Comparison of ENCODE assay signal across 22 mouse cellular contexts in genomic region chr2:110985853-110986271, GRCm38 (mm10). TPM values are rescaled to one million over a fixed set of nuclear protein-coding genes. Genes with fewer than 3 reads are reported as not detected.
DNase-seq lines count a peak whose midpoint lies in the region; ATAC-seq and TF ChIP-seq lines count a peak whose summit lies in the region.
"Had no signal": no experiment of that assay in that cellular context is flagged by ENCODE, and none has a peak within 500 bp of the region (broad histone marks: within the 10 kb centered on the region; RNA-seq: fewer than 3 reads in every experiment).

No protein-coding gene starts in this region.

- 85% methylated on average over 2 of the region's 2 CpGs for WGBS in forebrain, embryonic 14.5 days
- WGBS in forebrain, embryonic 11.5 days = 80% methylated on average over 2 of the region's 2 CpGs
- WGBS in lung, postnatal 0 days = 80% methylated on average over 2 of the region's 2 CpGs

- no peak overlapping the region for H3K4me3 ChIP-seq in forebrain, embryonic 14.5 days (ENCODE audit: low read depth, low read length)
- no peak overlapping the region for H3K4me3 ChIP-seq in forebrain, embryonic 11.5 days (ENCODE audit: low read depth, low read length)
- H3K4me3 ChIP-seq in lung, postnatal 0 days (ENCODE audit: low read depth, low read length) = no peak overlapping the region
- H3K4me3 ChIP-seq: heart, adult 2 months; heart, embryonic 15.5 days; hindbrain, embryonic 10.5 days; intestine, embryonic 15.5 days; limb, embryonic 13.5 days; liver, embryonic 15.5 days; megakaryocyte, embryonic 14.5 days; neural tube, embryonic 12.5 days had no signal

- no peak overlapping the region for H3K27ac ChIP-seq in forebrain, embryonic 14.5 days (ENCODE audit: low read depth, low read length)
- no peak overlapping the region for H3K27ac ChIP-seq in forebrain, embryonic 11.5 days (ENCODE audit: low read depth, low read length)
- H3K27ac ChIP-seq in lung, postnatal 0 days (ENCODE audit: low read length) = no peak overlapping the region
- H3K27ac ChIP-seq: heart, adult 2 months; heart, embryonic 15.5 days; hindbrain, embryonic 10.5 days; intestine, embryonic 15.5 days; limb, embryonic 13.5 days; liver, embryonic 15.5 days; neural tube, embryonic 12.5 days had no signal

- ATAC-seq in forebrain, embryonic 14.5 days = 0 out of 2 replicates have a peak, but pooled peaks have one; percentile 40
- no peak for ATAC-seq in forebrain, embryonic 11.5 days (replicated peaks; ENCODE audit: low FRiP score)
- ATAC-seq in lung, postnatal 0 days = no peak
- ATAC-seq: intestine, embryonic 15.5 days had no signal

- DNase-seq in forebrain, embryonic 14.5 days (ENCODE audit: low spot score) = peak; percentile 11
- no peak for DNase-seq in forebrain, embryonic 11.5 days (ENCODE audit: low spot score)
- peak; percentile 25 to 35 for DNase-seq in layer of hippocampus, adult 8-10 months (ENCODE audit: low spot score in 2 of 2)
- DNase-seq in layer of hippocampus, adult 9-10 months (ENCODE audit: low spot score) = no peak
- peak; percentile 78 to 85 for DNase-seq in cerebellum, adult 18-20 months
- peak; percentile 66 to 78 for DNase-seq in cerebellum, postnatal 36 days
- no peak for DNase-seq in lung, postnatal 0 days (ENCODE audit: low spot score)
- DNase-seq in heart, postnatal 4 days = no peak
- DNase-seq: adrenal gland, adult 8-10 months; gastrocnemius, postnatal 14 days; heart, adult 2 months; kidney, postnatal 4 days; lung, postnatal 14 days; thymus, postnatal 36 days had no signal

- no peak overlapping the region for H3K4me2 ChIP-seq in forebrain, embryonic 14.5 days (ENCODE audit: low read length)
- no peak overlapping the region for H3K4me2 ChIP-seq in forebrain, embryonic 11.5 days (ENCODE audit: low read depth, low read length, severe bottlenecking)
- no peak overlapping the region for H3K4me2 ChIP-seq in lung, postnatal 0 days (replicated peaks; ENCODE audit: low read depth, low read length)
- H3K4me2 ChIP-seq: heart, embryonic 15.5 days; intestine, embryonic 15.5 days; limb, embryonic 13.5 days; liver, embryonic 15.5 days; neural tube, embryonic 12.5 days had no signal

- H3K4me1 ChIP-seq in forebrain, embryonic 14.5 days (ENCODE audit: control insufficient read depth, insufficient read depth, low read length) = no peaks in the 10 kb centered on the region
- no peaks in the 10 kb centered on the region for H3K4me1 ChIP-seq in forebrain, embryonic 11.5 days (replicated peaks; ENCODE audit: control insufficient read depth, insufficient read depth, low read length)
- H3K4me1 ChIP-seq in lung, postnatal 0 days (ENCODE audit: insufficient read depth, low read depth, low read length) = no peaks in the 10 kb centered on the region
- H3K4me1 ChIP-seq: heart, embryonic 15.5 days; hindbrain, embryonic 10.5 days; intestine, embryonic 15.5 days; limb, embryonic 13.5 days; liver, embryonic 15.5 days; megakaryocyte, embryonic 14.5 days; neural tube, embryonic 12.5 days had no signal

- TF ChIP-seq EP300 in lung, postnatal 0 days (IDR thresholded peaks at IDR 0.05) = no peak

- H3K27me3 ChIP-seq in forebrain, embryonic 14.5 days (replicated peaks; ENCODE audit: control insufficient read depth, insufficient read depth, low read length) = no peaks in the 10 kb centered on the region
- no peaks in the 10 kb centered on the region for H3K27me3 ChIP-seq in forebrain, embryonic 11.5 days (ENCODE audit: control insufficient read depth, insufficient read depth, low read length)
- H3K27me3 ChIP-seq in lung, postnatal 0 days (replicated peaks; ENCODE audit: insufficient read depth, low read length) = no peaks in the 10 kb centered on the region
- H3K27me3 ChIP-seq: heart, embryonic 15.5 days; intestine, embryonic 15.5 days; limb, embryonic 13.5 days; liver, embryonic 15.5 days; megakaryocyte, embryonic 14.5 days; neural tube, embryonic 12.5 days had no signal

- TF ChIP-seq CTCF in lung, postnatal 0 days (IDR thresholded peaks at IDR 0.05) = no peak

- H3K36me3 ChIP-seq in forebrain, embryonic 14.5 days (ENCODE audit: control insufficient read depth, insufficient read depth, low read length) = no peaks in the 10 kb centered on the region
- no peaks in the 10 kb centered on the region for H3K36me3 ChIP-seq in forebrain, embryonic 11.5 days (ENCODE audit: control insufficient read depth, insufficient read depth, low read length)
- H3K36me3 ChIP-seq in lung, postnatal 0 days (ENCODE audit: insufficient read depth, low read length) = no peaks in the 10 kb centered on the region
- H3K36me3 ChIP-seq: heart, embryonic 15.5 days; hindbrain, embryonic 10.5 days; intestine, embryonic 15.5 days; limb, embryonic 13.5 days; liver, embryonic 15.5 days; neural tube, embryonic 12.5 days had no signal

- no peaks in the 10 kb centered on the region for H3K9me3 ChIP-seq in forebrain, embryonic 14.5 days (replicated peaks; ENCODE audit: control insufficient read depth, low read length)
- H3K9me3 ChIP-seq in forebrain, embryonic 11.5 days (ENCODE audit: control insufficient read depth, low read length) = no peaks in the 10 kb centered on the region
- H3K9me3 ChIP-seq in lung, postnatal 0 days (ENCODE audit: low read length) = no peaks in the 10 kb centered on the region
- H3K9me3 ChIP-seq: heart, embryonic 15.5 days; hindbrain, embryonic 10.5 days; intestine, embryonic 15.5 days; limb, embryonic 13.5 days; liver, embryonic 15.5 days; megakaryocyte, embryonic 14.5 days; neural tube, embryonic 12.5 days had no signal

- H3K9ac ChIP-seq in forebrain, embryonic 14.5 days (ENCODE audit: low read length) = no peak overlapping the region
- H3K9ac ChIP-seq in forebrain, embryonic 11.5 days (ENCODE audit: low read length) = no peak overlapping the region
- H3K9ac ChIP-seq in lung, postnatal 0 days (replicated peaks; ENCODE audit: low read depth) = no peak overlapping the region
- H3K9ac ChIP-seq: heart, embryonic 15.5 days; intestine, embryonic 15.5 days; limb, embryonic 13.5 days; liver, embryonic 15.5 days; neural tube, embryonic 12.5 days had no signal

RNA-seq across cellular contexts. Expression of gene Ano3, which starts 35.1 kb away (rescaled TPM):
- 0.48 and 0.78 TPM in 2 replicates for polyA plus RNA-seq in forebrain, embryonic 14.5 days (2014; fragmentation: Nextera tagmentation; extraction: Ambion mirVana)
- polyA plus RNA-seq in forebrain, embryonic 11.5 days (2014; fragmentation: Nextera tagmentation; extraction: Ambion mirVana) = 0.88 and 1.3 TPM in 2 replicates
- total RNA-seq in layer of hippocampus, adult 8-10 months (2022) = 10 to 100 TPM; 59.9 to 74.7 (median 67.6) TPM
- 0.06 TPM in 1 of 2 replicates, not detected in the other for polyA plus RNA-seq in lung, postnatal 0 days (2015; fragmentation: Nextera tagmentation; extraction: Ambion mirVana)
- total RNA-seq in heart, postnatal 4 days (2021) = under 1 TPM; 0.14 to 0.17 TPM
- total RNA-seq: monocyte, adult 5-6 weeks had no signal

Comparison
In these comparisons a context has a peak if more than half of its experiments do, and no peak if none do; other contexts are left out.
1. DNase-seq: peak in forebrain, embryonic 14.5 days (single experiment), layer of hippocampus, adult 8-10 months (2 of 2), cerebellum, adult 18-20 months (2 of 2) and cerebellum, postnatal 36 days (2 of 2); none in forebrain, embryonic 11.5 days (single experiment), layer of hippocampus, adult 9-10 months (single experiment), lung, postnatal 0 days (single experiment) and heart, postnatal 4 days (single experiment).